8 mouse cellular contexts compared by ENCODE assay signal in genomic region chr4:132259248-132259647, GRCm38 (mm10). TPM values are rescaled to one million over a fixed set of nuclear protein-coding genes. Genes with fewer than 3 reads are reported as not detected.
DNase-seq lines count a peak whose midpoint lies in the region; ATAC-seq and TF ChIP-seq lines count a peak whose summit lies in the region.
"Had no signal": no experiment of that assay in that cellular context is flagged by ENCODE, and none has a peak within 500 bp of the region (broad histone marks: within the 10 kb centered on the region; RNA-seq: fewer than 3 reads in every experiment).

No protein-coding gene starts in this region.

- H3K4me1 ChIP-seq in intestine, embryonic 15.5 days (replicated peaks) = peaks cover 9% of the 10 kb centered on the region
- peaks cover 9% of the 10 kb centered on the region; the same call in 1 of the 2 replicates for H3K4me1 ChIP-seq in intestine, postnatal 0 days (replicated peaks; ENCODE audit: control insufficient read depth, insufficient read depth, low read length)
- H3K4me1 ChIP-seq in limb, embryonic 15.5 days = peaks cover 18% of the 10 kb centered on the region

- peak overlapping the region; percentile 80 for H3K4me2 ChIP-seq in intestine, embryonic 15.5 days (replicated peaks)
- no peak overlapping the region; the same call in 1 of the 2 replicates for H3K4me2 ChIP-seq in intestine, postnatal 0 days (replicated peaks; ENCODE audit: low read depth)
- H3K4me2 ChIP-seq in limb, embryonic 15.5 days = no peak overlapping the region

- no peaks in the 10 kb centered on the region for H3K27me3 ChIP-seq in intestine, embryonic 15.5 days (replicated peaks)
- H3K27me3 ChIP-seq in intestine, postnatal 0 days (replicated peaks; ENCODE audit: control insufficient read depth, insufficient read depth, low read length) = no peaks in the 10 kb centered on the region
- no peaks in the 10 kb centered on the region for H3K27me3 ChIP-seq in limb, embryonic 15.5 days

- 79% methylated on average over 4 of the region's 4 CpGs for WGBS in intestine, embryonic 15.5 days
- 62% methylated on average over 4 of the region's 4 CpGs for WGBS in intestine, postnatal 0 days
- WGBS in limb, embryonic 15.5 days = 57% methylated on average over 4 of the region's 4 CpGs

- H3K9ac ChIP-seq in intestine, embryonic 15.5 days = 0 out of 2 replicates have a peak overlapping the region, but pooled peaks have one; percentile 20
- H3K9ac ChIP-seq in intestine, postnatal 0 days (ENCODE audit: low read depth, low read length) = no peak overlapping the region
- H3K9ac ChIP-seq in limb, embryonic 15.5 days = no peak overlapping the region

- DNase-seq in urinary bladder, postnatal 14 days (ENCODE audit: low spot score) = peak; percentile 21
- DNase-seq in urinary bladder, adult 2 months (ENCODE audit: low spot score) = no peak
- no peak for DNase-seq in adrenal gland, postnatal 4 days (ENCODE audit: low spot score in 2 of 2)
- DNase-seq in cerebellum, adult 9-11 months = no peak
- DNase-seq: thymus, postnatal 25 days had no signal

- no peak overlapping the region for H3K4me3 ChIP-seq in intestine, embryonic 15.5 days (replicated peaks)
- H3K4me3 ChIP-seq in intestine, postnatal 0 days (ENCODE audit: low read depth, low read length) = no peak overlapping the region
- 0 out of 2 replicates have a peak overlapping the region, but pooled peaks have one; percentile 70 for H3K4me3 ChIP-seq in limb, embryonic 15.5 days

- H3K36me3 ChIP-seq in intestine, embryonic 15.5 days = no peaks in the 10 kb centered on the region
- 0 out of 2 replicates have a peak, but pooled peaks cover 6% of the 10 kb centered on the region for H3K36me3 ChIP-seq in intestine, postnatal 0 days (ENCODE audit: control insufficient read depth, insufficient read depth)
- no peaks in the 10 kb centered on the region for H3K36me3 ChIP-seq in limb, embryonic 15.5 days

- no peak for ATAC-seq in intestine, embryonic 15.5 days
- no peak for ATAC-seq in intestine, postnatal 0 days
- ATAC-seq in limb, embryonic 15.5 days (ENCODE audit: insufficient number of reproducible peaks, low FRiP score, low TSS enrichment, low read depth) = no peak

- H3K27ac ChIP-seq in intestine, embryonic 15.5 days = no peak overlapping the region
- no peak overlapping the region for H3K27ac ChIP-seq in intestine, postnatal 0 days (ENCODE audit: low read depth, low read length)
- 0 out of 2 replicates have a peak overlapping the region, but pooled peaks have one; percentile 96 for H3K27ac ChIP-seq in limb, embryonic 15.5 days

- TF ChIP-seq CTCF in intestine, postnatal 0 days (IDR thresholded peaks at IDR 0.05; ENCODE audit: low read depth) = no peak

- H3K9me3 ChIP-seq in intestine, embryonic 15.5 days = no peaks in the 10 kb centered on the region
- no peaks in the 10 kb centered on the region for H3K9me3 ChIP-seq in intestine, postnatal 0 days (ENCODE audit: control insufficient read depth)
- no peaks in the 10 kb centered on the region for H3K9me3 ChIP-seq in limb, embryonic 15.5 days

RNA-seq across cellular contexts. Expression of gene Gmeb1, which starts 2.2 kb away (rescaled TPM):
- 27.8 and 31.3 TPM in 2 replicates for polyA plus RNA-seq in intestine, embryonic 15.5 days (2015; fragmentation: Nextera tagmentation; extraction: Ambion mirVana)
- 8.9 and 9.6 TPM in 2 replicates for polyA plus RNA-seq in intestine, postnatal 0 days (2015; fragmentation: Nextera tagmentation; extraction: Ambion mirVana)
- polyA plus RNA-seq in urinary bladder, adult 2 months (2012; rRNA removed) = 9.7 and 12.1 TPM in 2 replicates
- 34.1 and 35.6 TPM in 2 replicates for polyA plus RNA-seq in limb, embryonic 15.5 days (2015; fragmentation: Nextera tagmentation; extraction: Ambion mirVana)
- total RNA-seq in adrenal gland, postnatal 4 days (2021) = 10 to 100 TPM; 19.8 to 26.8 TPM

RNA-seq across cellular contexts. Expression of gene Taf12, which starts 14.9 kb away (rescaled TPM):
- 37.7 and 39.8 TPM in 2 replicates for polyA plus RNA-seq in intestine, embryonic 15.5 days (2015; fragmentation: Nextera tagmentation; extraction: Ambion mirVana)
- 43.2 and 47.5 TPM in 2 replicates for polyA plus RNA-seq in intestine, postnatal 0 days (2015; fragmentation: Nextera tagmentation; extraction: Ambion mirVana)
- polyA plus RNA-seq in urinary bladder, adult 2 months (2012; rRNA removed) = 19.4 and 23.4 TPM in 2 replicates
- 48.9 and 49.1 TPM in 2 replicates for polyA plus RNA-seq in limb, embryonic 15.5 days (2015; fragmentation: Nextera tagmentation; extraction: Ambion mirVana)
- 10 to 100 TPM; 19.4 to 23.3 TPM for total RNA-seq in adrenal gland, postnatal 4 days (2021)

RNA-seq across cellular contexts. Expression of gene Rab42, which starts 43.9 kb away (rescaled TPM):
- polyA plus RNA-seq in intestine, embryonic 15.5 days (2015; fragmentation: Nextera tagmentation; extraction: Ambion mirVana) = 3.6 and 3.9 TPM in 2 replicates
- polyA plus RNA-seq in intestine, postnatal 0 days (2015; fragmentation: Nextera tagmentation; extraction: Ambion mirVana) = 48.2 and 48.3 TPM in 2 replicates
- polyA plus RNA-seq in urinary bladder, adult 2 months (2012; rRNA removed) = 2.3 and 3.6 TPM in 2 replicates
- 1.8 and 2.7 TPM in 2 replicates for polyA plus RNA-seq in limb, embryonic 15.5 days (2015; fragmentation: Nextera tagmentation; extraction: Ambion mirVana)
- total RNA-seq in adrenal gland, postnatal 4 days (2021) = 1 to 10 TPM; 4.3 to 6.6 TPM

RNA-seq across cellular contexts. Expression of gene Ythdf2, which starts 47.1 kb away (rescaled TPM):
- 70.6 and 86.5 TPM in 2 replicates for polyA plus RNA-seq in intestine, embryonic 15.5 days (2015; fragmentation: Nextera tagmentation; extraction: Ambion mirVana)
- polyA plus RNA-seq in intestine, postnatal 0 days (2015; fragmentation: Nextera tagmentation; extraction: Ambion mirVana) = 38.3 and 44.9 TPM in 2 replicates
- polyA plus RNA-seq in urinary bladder, adult 2 months (2012; rRNA removed) = 22.1 and 22.2 TPM in 2 replicates
- polyA plus RNA-seq in limb, embryonic 15.5 days (2015; fragmentation: Nextera tagmentation; extraction: Ambion mirVana) = 95.6 and 96.7 TPM in 2 replicates
- 10 to 100 TPM; 61.7 to 63.4 TPM for total RNA-seq in adrenal gland, postnatal 4 days (2021)

Comparison
In these comparisons a context has a peak if more than half of its experiments do, and no peak if none do; other contexts are left out.
1. RNA of gene Rab42, which starts 43.9 kb away (polyA plus RNA-seq): 48.2 to 48.3 TPM in intestine, postnatal 0 days; 3.6 to 3.9 TPM in intestine, embryonic 15.5 days, 2.3 to 3.6 TPM in urinary bladder, adult 2 months and 1.8 to 2.7 TPM in limb, embryonic 15.5 days; every median in the first group is over 10 times any median in the second.